Mouse (Mus musculus) kidney, adult 2 months (tissue): Measurements from ENCODE around the gene Tmem161a.

Experiments used
- CTCF ChIP-seq: fragments of 200-500 bp; conservative IDR thresholded peaks from 2 replicates; pipeline ENCODE4 v1.5.1; 2011; ENCODE audit warnings: low read depth, mild to moderate bottlenecking, control low read depth, low read length, moderate library complexity, mixed read lengths; ENCODE audit not compliant: insufficient read depth, insufficient read length
- POLR2A ChIP-seq: fragments of 200-500 bp; IDR thresholded peaks from one replicate; pipeline ENCODE4 v1.6.1; 2011; ENCODE audit warnings: low read depth, low read length, control low read depth

GRCm38 (mm10) chr8:70139026-70139857 is 32.9 kb upstream of the Tmem161a start, which contains the start of the genes Rfxank, Borcs8 and Mef2b:
- TF ChIP-seq POLR2A (no peak), CTCF (no peak)
